Mouse (Mus musculus) lung, adult 2 months (tissue): Measurements from ENCODE around the gene Asna1.

Experiments used
- CTCF ChIP-seq: fragments of 200-500 bp; IDR thresholded peaks from 2 replicates; pipeline ENCODE4 v1.5.1; 2011; ENCODE audit warnings: mild to moderate bottlenecking, low read length, control low read depth; ENCODE audit not compliant: insufficient read depth
- POLR2A ChIP-seq: fragments of 200-500 bp; IDR thresholded peaks from 2 replicates; pipeline ENCODE4 v1.6.1; 2011; ENCODE audit warnings: low read depth, mild to moderate bottlenecking, control low read depth, low read length, borderline replicate concordance; ENCODE audit errors: extremely low read depth

DNA sequence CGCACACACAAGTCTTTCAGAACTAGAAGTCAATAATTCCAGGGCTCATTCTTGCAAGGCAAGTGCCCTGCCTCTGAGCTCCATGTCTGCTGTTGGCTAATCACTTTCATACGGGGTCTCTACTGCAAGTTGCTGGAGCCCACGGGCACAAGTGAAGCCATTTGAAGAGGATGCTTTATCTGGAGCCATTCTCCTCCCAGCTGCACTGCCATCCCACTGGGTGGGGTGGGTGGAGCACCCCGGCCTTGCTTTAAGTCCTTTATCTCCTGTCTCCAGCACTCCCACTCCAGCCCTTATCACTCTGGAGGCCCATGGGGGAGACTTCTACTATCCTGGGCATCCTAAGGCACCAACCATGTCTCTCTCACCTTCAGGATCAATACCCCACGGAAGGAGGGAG is 54.2 kb downstream of the Asna1 start:
- TF ChIP-seq CTCF (no peak), POLR2A (no peak)
